Mouse (Mus musculus) layer of hippocampus, adult 9-11 months (tissue): ENCODE data around the gene Leng8.

Experiments used
- DNase-seq: peaks from one replicate; pipeline ENCODE4 v3.0.0; 2022

Leng8 gene

GRCm38 (mm10) chr7:4127894-4128293, 8.9 kb upstream of the Leng8 start:
- DNase-seq: no peak

- DNase-seq: peak; percentile 3
Observed at GRCm38 (mm10) chr7:4128860-4129259, 8.0 kb upstream of the Leng8 start.

GRCm38 (mm10) chr7:4130686-4131452, 6.0 kb upstream of the Leng8 start:
- DNase-seq: peak; percentile 81

GRCm38 (mm10) chr7:4131964-4132363, 4.9 kb upstream of the Leng8 start:
- peak; percentile 8 for DNase-seq

DNA sequence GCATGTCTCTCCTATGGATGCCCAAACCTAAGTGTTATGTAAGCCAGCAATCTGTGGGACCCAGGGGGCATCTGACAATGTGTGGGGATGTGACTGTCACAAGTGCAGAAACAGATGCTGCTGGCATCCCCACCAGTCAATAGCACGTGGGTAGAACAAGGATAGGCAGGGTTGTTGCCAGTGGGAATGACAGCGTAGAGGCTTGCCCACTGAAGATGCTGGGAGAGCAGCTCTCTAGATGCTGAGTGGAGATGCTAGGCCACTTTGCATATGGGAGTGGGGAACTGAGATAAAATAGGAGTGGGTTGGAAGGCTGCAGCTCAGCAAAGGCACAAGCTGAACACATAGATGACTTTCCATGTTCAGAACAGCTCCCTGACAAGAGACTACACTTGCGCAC, 4.3 kb upstream of the Leng8 start:
- DNase-seq: peak; percentile 86

GRCm38 (mm10) chr7:4132998-4133397, 3.8 kb upstream of the Leng8 start:
- no peak for DNase-seq

DNA sequence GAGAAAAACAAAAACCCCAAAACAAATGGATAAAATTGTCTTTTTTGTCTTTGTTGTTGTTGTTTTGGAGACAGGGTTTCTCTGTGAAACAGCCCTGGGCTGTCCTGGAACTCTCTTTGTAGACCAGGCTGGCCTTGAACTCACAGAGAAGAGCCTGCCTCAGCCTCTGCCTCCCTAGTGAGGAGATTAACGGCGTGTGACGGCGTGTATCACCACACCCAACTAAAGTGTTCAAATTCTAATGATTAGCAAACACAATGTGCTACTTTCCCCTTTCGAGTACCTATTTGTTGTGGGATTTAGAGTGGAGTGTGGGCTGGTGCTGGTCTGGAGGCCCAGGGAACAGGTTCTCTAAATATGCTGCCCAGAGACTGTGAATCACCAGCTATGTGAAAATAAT, 1.9 kb upstream of the Leng8 start:
- DNase-seq: no peak

DNA sequence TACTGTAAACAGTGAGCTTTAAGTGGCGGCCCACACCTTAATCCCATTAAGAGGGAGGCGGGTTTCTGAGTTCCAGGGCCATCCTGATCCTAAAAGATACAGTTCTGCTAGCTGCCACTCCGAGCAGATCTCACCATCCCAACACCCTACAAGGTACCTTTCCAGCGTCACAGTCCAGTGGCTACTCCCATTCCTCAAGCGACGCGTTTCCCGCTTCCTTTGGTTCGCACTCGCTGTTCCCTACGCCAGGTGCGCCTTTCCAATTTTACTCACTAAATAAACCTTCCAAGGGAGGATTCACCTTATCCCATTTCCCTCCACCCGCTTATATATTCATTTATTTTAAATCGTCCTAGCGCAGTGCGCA, 452 bp upstream of the Leng8 start:
- no peak for DNase-seq

DNA sequence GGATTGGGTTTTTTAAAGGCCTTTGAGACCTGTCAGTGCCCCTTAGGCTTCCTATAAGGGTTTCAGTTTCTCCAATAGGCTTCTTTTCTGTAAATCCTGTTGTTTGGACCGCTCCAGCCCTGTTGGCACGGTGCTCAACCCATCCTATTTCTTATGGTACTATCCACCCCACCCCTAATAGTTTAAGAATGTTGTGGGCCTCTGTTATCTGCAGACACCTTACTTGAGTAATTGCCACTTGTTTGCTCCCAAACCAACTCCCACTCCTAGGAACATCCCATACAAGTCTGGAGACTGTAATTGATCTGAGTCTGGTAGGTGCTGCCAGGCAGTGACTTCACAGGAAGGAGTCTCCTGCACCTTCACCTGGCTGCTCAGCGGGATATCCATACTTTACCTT, 907 bp downstream of the Leng8 start:
- DNase-seq: peak; percentile 11

GRCm38 (mm10) chr7:4138181-4138580, 1.3 kb downstream of the Leng8 start:
- peak; percentile 8 for DNase-seq

DNA sequence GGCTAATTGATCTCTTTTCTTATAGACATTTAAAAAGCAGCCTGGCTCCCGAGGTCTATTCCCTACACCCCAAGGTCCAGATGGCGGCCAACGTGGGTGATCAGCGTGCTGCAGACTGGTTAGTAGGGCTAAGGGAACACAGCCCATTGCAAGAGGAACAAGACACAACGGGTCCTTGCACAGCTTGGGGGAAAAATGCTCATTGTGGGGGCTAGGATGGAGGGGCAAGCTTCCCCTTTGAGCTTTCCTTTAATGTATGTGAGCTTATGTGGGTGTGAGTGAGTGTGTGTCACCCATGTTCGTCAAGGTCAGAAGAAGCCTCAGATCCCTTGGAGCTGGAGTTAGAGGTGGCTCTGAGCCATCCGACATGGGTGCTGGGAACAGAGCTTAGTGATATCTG, 1.8 kb downstream of the Leng8 start:
- peak; percentile 2 for DNase-seq

DNA sequence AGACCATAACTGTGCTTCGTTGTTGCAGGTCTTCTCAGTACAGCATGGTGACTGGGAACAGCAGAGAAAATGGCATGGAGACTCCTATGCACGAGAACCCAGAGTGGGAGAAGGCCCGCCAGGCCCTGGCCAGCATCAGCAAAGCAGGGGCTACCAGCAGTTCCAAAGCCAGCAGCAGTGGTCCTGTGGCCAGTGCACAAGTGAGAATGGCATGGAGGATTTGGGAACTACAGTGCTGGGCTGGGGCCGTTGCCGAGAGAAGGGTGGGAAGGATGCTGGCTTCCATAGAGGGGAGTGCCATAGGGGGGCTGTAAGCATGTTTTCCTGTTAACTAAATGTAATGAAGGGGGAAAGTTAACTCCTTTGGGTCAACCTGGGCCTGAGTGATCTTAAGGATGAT, 2.6 kb downstream of the Leng8 start:
- DNase-seq: peak; percentile 2

DNA sequence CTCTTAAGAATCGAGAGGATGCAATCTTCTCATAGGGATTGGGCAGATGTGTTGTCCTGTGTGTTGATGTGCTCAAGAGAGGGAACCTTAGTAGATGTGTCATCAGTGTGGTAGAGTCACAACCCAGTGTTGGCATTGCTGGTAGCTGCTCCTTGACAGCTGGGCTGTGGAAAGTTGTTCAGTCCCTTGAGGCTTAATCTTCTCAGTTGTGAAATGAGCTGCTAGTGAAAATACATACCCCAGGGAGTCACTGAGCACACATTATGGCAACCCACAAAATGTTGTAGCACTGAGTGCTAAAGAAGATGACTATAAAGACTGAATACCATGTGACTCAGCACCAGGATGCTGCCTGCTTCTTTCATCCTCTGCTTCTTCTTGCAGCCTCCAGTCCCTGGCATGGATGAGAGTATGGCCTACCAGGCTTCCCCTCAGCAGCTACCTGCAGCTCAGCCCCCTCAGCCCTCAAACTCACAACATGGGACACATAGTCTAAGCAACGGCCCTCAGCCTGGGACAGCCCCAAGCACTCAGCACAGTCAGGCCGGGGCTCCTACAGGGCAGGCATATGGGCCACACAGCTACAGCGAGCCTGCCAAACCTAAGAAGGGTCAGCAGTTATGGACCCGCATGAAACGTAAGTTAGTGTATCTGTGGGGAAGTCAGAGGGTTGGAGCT, 4.9 kb downstream of the Leng8 start:
- no peak for DNase-seq

DNA sequence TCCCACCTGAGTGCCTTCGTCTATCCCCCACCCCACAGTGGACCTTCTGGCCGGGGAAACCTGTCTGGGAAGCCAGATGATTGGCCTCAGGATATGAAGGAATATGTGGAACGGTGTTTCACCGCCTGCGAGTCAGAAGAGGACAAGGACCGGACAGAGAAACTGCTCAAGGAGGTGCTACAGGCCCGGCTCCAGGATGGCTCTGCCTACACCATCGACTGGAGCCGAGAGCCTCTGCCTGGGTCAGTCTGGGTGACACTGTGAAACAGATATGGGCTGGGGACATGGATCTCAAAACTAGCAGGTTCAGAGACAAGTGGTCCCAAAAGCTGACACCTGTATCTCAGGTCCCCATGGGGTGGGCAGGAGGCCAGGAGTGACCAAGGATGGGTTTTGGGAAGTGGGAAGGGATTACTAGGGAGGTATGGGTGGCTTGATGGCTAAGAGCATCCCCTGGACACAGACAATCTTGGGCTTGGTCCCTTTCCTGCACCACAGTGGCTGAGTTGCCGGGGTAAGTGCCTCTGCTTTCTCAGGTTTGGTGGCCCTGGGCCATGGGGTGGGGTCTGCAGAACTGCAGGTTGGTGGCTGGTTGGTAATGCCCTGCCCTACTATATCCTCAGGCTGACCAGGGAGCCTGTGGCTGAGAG, 6.1 kb downstream of the Leng8 start:
- DNase-seq: no peak

DNA sequence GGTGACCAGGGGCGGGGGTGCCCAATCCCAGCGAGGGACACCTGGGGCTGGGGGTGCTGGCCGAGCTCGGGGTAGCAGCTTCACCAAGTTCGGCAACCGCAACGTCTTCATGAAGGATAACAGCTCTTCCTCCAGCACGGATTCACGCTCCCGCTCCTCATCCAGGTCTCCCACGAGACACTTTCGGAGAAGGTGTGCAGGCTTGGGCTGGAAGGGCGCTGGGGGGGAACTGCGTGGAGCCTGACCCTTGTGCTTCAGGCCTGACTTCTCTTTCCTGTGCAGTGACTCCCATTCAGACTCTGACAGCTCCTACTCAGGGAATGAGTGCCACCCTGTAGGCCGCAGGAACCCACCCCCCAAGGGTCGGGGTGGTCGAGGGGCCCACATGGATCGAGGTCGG, 6.7 kb downstream of the Leng8 start:
- no peak for DNase-seq

DNA sequence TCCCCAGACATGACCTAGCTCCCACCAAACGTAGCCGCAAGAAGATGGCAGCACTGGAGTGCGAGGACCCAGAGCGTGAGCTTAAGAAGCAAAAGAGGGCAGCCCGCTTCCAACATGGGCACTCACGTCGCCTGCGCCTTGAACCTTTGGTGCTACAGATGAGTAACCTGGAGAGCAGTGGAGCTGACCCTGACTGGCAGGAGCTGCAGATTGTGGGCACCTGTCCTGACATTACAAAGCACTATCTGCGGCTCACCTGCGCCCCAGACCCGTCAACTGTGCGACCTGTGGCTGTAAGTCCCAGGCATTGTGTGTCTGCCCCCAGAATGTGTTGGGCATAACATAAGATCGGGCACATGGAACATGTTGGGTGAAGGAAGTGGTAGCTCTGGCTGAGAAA, 7.2 kb downstream of the Leng8 start:
- DNase-seq: no peak

- no peak for DNase-seq
Observed at GRCm38 (mm10) chr7:4144766-4145551, 8.1 kb downstream of the Leng8 start.

DNA sequence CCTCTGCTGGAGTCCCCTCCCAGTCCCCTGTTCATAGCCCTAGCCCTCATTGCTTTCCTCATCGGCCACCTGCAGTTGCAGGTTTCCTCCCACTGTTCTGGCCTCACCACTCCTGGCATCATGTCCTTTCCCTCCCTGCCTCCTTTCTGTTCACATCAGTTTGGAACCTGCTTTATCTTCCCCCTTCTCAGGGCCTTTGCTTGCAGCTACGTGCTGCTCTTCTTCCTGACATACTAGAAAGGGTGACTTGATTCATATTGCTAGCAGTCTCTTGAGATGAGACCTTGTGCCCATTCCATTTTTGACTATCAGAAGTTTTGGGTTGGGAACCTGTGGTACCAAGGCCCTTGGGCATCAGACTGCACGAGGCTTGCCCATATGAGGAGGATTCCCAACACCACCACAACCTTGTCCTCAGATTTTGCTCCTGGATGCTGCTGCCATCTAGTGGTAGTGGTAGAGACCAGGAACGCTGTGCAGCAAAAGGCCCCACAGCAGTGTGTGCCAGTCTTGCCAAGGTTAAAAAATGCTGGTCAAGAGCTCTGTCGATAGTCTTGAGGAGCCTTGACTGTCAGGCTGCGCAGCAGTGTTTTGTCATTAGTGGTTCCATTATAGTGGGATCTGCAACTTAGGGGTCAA, 8.8 kb downstream of the Leng8 start:
- DNase-seq: no peak

- no peak for DNase-seq
Observed at GRCm38 (mm10) chr7:4146241-4147180, 9.7 kb downstream of the Leng8 start.

GRCm38 (mm10) chr7:4147371-4147770, 10.5 kb downstream of the Leng8 start:
- DNase-seq: no peak

GRCm38 (mm10) chr7:4147836-4148235, 11.0 kb downstream of the Leng8 start:
- DNase-seq: no peak
